Mouse (Mus musculus) monocyte, adult 2 months (primary cell): Measurements from ENCODE around the gene Kif11.

Experiments
- DNase-seq, 2 experiments: peaks; one replicate each; pipeline ENCODE4 v3.0.0; 2022; ENCODE audit warnings: low spot score in 2 of 2, low read depth in 1 of 2

Gene Kif11

GRCm38 (mm10) chr19:37376841-37377240 is 638 bp downstream of the Kif11 start:
- no peak for DNase-seq

GRCm38 (mm10) chr19:37377404-37377990 is 1.3 kb downstream of the Kif11 start:
- DNase-seq = no peak

GRCm38 (mm10) chr19:37378816-37379215 is 2.6 kb downstream of the Kif11 start:
- no peak for DNase-seq

GRCm38 (mm10) chr19:37386126-37386525 is 9.9 kb downstream of the Kif11 start:
- DNase-seq = no peak

GRCm38 (mm10) chr19:37391869-37392268 is 15.7 kb downstream of the Kif11 start:
- no peak for DNase-seq

- no peak for DNase-seq
Measured at GRCm38 (mm10) chr19:37396279-37396678, 20.1 kb downstream of the Kif11 start.

GRCm38 (mm10) chr19:37400936-37401335 is 24.7 kb downstream of the Kif11 start:
- no peak for DNase-seq

GRCm38 (mm10) chr19:37418294-37418693 is 42.1 kb downstream of the Kif11 start:
- no peak for DNase-seq

GRCm38 (mm10) chr19:37419613-37420012 is 43.4 kb downstream of the Kif11 start:
- DNase-seq = peak in 1 of 2 experiments; percentile 37

- DNase-seq = no peak
Measured at GRCm38 (mm10) chr19:37428589-37428988, 52.4 kb downstream of the Kif11 start.

GRCm38 (mm10) chr19:37431139-37431756 is 55.0 kb downstream of the Kif11 start:
- DNase-seq = no peak

- no peak for DNase-seq
Measured at GRCm38 (mm10) chr19:37432868-37433570, 56.8 kb downstream of the Kif11 start.

GRCm38 (mm10) chr19:37433895-37434262 is 57.7 kb downstream of the Kif11 start:
- DNase-seq = peak in 1 of 2 experiments; percentile 7

- DNase-seq = peak in 1 of 2 experiments; percentile 67
Measured at GRCm38 (mm10) chr19:37434263-37434951, 58.2 kb downstream of the Kif11 start, which contains the start of gene Hhex. Gene Hhex, plus strand, starts transcription at chr19:37434810.

GRCm38 (mm10) chr19:37435041-37435852 is 59.0 kb downstream of the Kif11 start:
- peak in 1 of 2 experiments; percentile 28 for DNase-seq

- DNase-seq = no peak
Measured at GRCm38 (mm10) chr19:37435853-37436174, 59.6 kb downstream of the Kif11 start.

- DNase-seq = peak in 1 of 2 experiments; percentile 26
Measured at GRCm38 (mm10) chr19:37436514-37437288, 60.5 kb downstream of the Kif11 start.

- no peak for DNase-seq
Measured at GRCm38 (mm10) chr19:37437289-37437606, 61.0 kb downstream of the Kif11 start.

GRCm38 (mm10) chr19:37440181-37440580 is 64.0 kb downstream of the Kif11 start:
- DNase-seq = no peak

- no peak for DNase-seq
Measured at GRCm38 (mm10) chr19:37440708-37441475, 64.7 kb downstream of the Kif11 start.
